Comparison of ENCODE assay signal across 8 mouse cellular contexts in the genomic region with DNA sequence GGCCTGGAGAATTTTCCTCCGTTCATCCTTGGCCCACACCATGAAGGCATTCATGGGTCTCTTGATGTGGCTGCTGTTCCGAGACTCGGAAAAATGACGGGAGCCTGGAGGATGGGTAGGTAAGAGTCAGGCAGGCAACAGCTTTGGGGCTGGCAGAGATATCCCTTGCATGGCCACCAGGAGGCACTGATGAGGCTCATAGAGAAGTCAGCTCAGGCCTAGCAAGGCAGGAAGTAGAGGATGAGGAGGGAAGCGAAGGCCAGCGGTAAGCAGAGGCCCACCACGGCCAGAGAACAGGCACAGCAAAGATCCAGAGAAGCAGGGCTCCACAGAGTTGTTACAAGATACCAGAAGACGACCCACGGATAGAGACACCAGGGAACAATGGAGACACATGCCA. TPM values are rescaled to one million over a fixed set of nuclear protein-coding genes. Genes with fewer than 3 reads are reported as not detected.
DNase-seq lines count a peak whose midpoint lies in the region; ATAC-seq lines count a peak whose summit lies in the region.

No protein-coding gene starts in this region.

- peak overlapping the region; percentile 2; the same call in 1 of the 2 replicates for H3K4me2 ChIP-seq in forebrain, embryonic 14.5 days (ENCODE audit: low read length)

- H3K27ac ChIP-seq in forebrain, embryonic 14.5 days (ENCODE audit: low read depth, low read length), result no peak overlapping the region

- H3K4me1 ChIP-seq in forebrain, embryonic 14.5 days (ENCODE audit: control insufficient read depth, insufficient read depth, low read length), result peaks cover 5% of the 10 kb centered on the region; the same call in 1 of the 2 replicates

- DNase-seq in cerebellum, adult 18-20 months, result peak; percentile 28 to 38
- no peak for DNase-seq in cerebellum, adult 11-12 months
- peak; percentile 70 for DNase-seq in brain, adult 2 months (ENCODE audit: low read depth, low spot score)
- peak; percentile 84 for DNase-seq in forebrain, embryonic 14.5 days (ENCODE audit: low spot score)
- peak; percentile 75 to 83 for DNase-seq in heart, postnatal 36 days
- peak; percentile 66 to 68 for DNase-seq in layer of hippocampus, postnatal 14 days (ENCODE audit: low spot score in 2 of 2)
- peak; percentile 89 for DNase-seq in lung, postnatal 36 days
- DNase-seq in skeletal muscle tissue, adult 2 months (ENCODE audit: low read depth, low spot score), result peak; percentile 34

- peak; percentile 55 for ATAC-seq in forebrain, embryonic 14.5 days

- peaks cover 36% of the 10 kb centered on the region for H3K36me3 ChIP-seq in forebrain, embryonic 14.5 days (ENCODE audit: control insufficient read depth, insufficient read depth, low read length)

- H3K9ac ChIP-seq in forebrain, embryonic 14.5 days (ENCODE audit: low read length), result peak overlapping the region; percentile 48; the same call in 1 of the 2 replicates

- H3K9me3 ChIP-seq in forebrain, embryonic 14.5 days (replicated peaks; ENCODE audit: control insufficient read depth, low read length), result no peaks in the 10 kb centered on the region

- no peak overlapping the region for H3K4me3 ChIP-seq in forebrain, embryonic 14.5 days (ENCODE audit: low read depth, low read length)

- no peaks in the 10 kb centered on the region for H3K27me3 ChIP-seq in forebrain, embryonic 14.5 days (replicated peaks; ENCODE audit: control insufficient read depth, insufficient read depth, low read length)

- 32% methylated on average over 9 of the region's 9 CpGs for WGBS in forebrain, embryonic 14.5 days

- intact Hi-C loops in heart, postnatal 36 days (cut with DNase I), result loop anchor here (1.0 to 2.0 kb wide), 2 partner anchors 107 to 201 kb away; no protein-coding TSS in a partner anchor

RNA-seq across cellular contexts. Expression of a gene that starts 22.1 kb away (rescaled TPM):
- polyA plus RNA-seq in forebrain, embryonic 14.5 days (2014; fragmentation: Nextera tagmentation; extraction: Ambion mirVana), result 4.2 and 5.0 TPM in 2 replicates
- total RNA-seq in heart, postnatal 36 days (2021), result under 1 TPM; 0.38 to 0.50 TPM
- 1 to 10 TPM; 5.3 to 5.9 TPM for total RNA-seq in layer of hippocampus, postnatal 14 days (2021)

RNA-seq across cellular contexts. Expression of a gene that starts 35.2 kb away (rescaled TPM):
- 0.22 TPM in 1 of 2 replicates, not detected in the other for polyA plus RNA-seq in forebrain, embryonic 14.5 days (2014; fragmentation: Nextera tagmentation; extraction: Ambion mirVana)
- total RNA-seq in heart, postnatal 36 days (2021), result under 1 TPM in 1 of 2 experiments, not detected in 1; 0.22 TPM
- under 1 TPM in 1 of 2 experiments, not detected in 1; 0.28 TPM for total RNA-seq in layer of hippocampus, postnatal 14 days (2021)

RNA-seq across cellular contexts. Expression of a gene that starts 38.7 kb away (rescaled TPM):
- 4.2 and 4.3 TPM in 2 replicates for polyA plus RNA-seq in forebrain, embryonic 14.5 days (2014; fragmentation: Nextera tagmentation; extraction: Ambion mirVana)
- 10 to 100 TPM; 16.1 to 16.7 TPM for total RNA-seq in heart, postnatal 36 days (2021)
- total RNA-seq in layer of hippocampus, postnatal 14 days (2021), result 10 to 100 TPM; 11.3 to 11.5 TPM

Comparison
In these comparisons a context has a peak if more than half of its experiments do, and no peak if none do; other contexts are left out.
1. RNA of a gene that starts 22.1 kb away (total RNA-seq): 5.3 to 5.9 TPM in layer of hippocampus, postnatal 14 days; 0.38 to 0.50 TPM in heart, postnatal 36 days; every median in the first group is over 4 times any median in the second.